Mouse (Mus musculus): ENCODE measurements around the gene Capn11. TPM values are rescaled to one million over a fixed set of nuclear protein-coding genes. Genes with fewer than 3 reads are reported as not detected.

The Capn11 gene
- under 1 TPM; 0.17 to 0.57 TPM for total RNA-seq (2021)
- long read RNA-seq, experiment 1: 0 reads
- long read RNA-seq, experiment 2: 0 reads

DNA sequence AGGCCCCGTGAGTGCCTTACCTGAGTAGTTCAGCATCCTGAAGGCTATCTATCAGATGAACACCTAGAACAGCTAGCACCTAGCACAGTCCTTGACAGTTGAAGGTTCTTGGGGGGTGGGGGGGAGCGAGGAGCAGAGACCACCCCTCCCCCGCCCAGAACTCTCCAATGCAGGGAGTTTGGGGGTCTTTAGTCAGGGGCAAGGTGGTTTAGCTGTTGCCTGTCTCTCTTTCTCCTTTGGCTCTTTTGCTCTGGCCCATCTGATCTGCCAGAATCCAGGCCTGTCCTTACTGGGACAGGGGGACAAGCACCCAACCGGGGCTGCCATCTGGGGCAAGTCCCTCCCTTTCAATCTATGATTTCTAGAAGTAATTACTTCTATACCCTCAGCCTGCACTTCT lies at the start of gene Capn11:
Gene Capn11 (minus strand): TSS at position 101 of the 400 bp plus-strand sequence.
- DNase-seq: no peak

DNA sequence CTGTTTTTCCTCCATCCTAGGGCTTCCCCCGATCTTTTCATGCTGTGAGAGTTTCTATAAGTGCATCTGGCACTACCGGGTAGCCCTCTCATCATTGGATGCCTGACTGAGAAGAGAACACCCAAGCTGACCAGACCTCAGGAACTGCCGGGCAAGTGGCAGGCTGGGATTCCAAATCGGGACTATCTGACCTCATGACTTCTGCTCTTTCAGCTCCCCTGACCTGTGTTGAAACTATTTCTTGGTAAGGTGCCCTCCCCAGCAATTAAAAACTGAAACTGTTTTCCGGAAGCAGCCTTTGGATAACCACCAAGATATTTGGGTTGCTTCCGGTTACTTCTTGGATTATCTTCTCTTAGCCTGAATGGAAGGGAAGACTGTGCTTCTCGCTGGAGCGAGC lies 49.1 kb upstream of the Capn11 start:
- DNase-seq: no peak

DNA sequence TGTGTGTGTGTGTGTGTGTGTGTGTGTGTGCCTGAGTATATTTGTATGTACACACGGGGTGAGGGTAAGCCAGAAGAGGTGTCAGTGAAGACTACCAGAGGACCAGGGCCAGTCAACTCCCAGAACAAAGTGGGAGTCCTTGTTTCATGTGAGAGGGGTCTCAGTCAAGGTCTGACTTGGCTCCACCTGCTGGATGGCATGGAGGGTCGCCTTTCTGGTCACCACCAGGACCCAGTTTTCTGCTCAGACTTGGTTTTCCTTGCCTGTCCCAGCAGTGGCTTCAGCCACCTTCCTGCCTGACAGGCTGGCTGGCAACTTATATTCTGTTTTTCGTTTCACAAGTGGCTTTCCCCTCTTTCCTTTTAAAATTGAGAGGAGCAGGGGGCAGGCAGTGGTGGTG lies 48.3 kb upstream of the Capn11 start:
- no peak for DNase-seq

DNA sequence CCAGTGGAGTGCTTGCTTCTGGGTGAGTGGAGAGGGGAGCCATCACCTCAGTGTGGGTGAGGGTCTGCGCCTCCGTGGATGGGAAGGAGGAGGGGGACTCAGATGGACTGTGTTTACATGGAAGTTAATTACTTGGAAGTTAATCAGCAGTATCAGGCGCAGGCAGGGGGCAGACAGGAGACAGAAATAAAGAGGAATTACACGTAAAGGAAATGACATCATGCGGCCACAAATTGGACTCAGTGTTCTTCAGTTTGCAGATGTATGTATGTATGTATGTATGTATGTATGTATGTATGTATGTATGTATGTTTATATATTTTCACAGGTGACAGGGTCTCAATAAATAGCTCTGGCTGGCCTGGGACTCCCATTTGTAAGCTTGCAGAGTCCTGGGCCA lies 47.7 kb upstream of the Capn11 start:
- no peak for DNase-seq

DNA sequence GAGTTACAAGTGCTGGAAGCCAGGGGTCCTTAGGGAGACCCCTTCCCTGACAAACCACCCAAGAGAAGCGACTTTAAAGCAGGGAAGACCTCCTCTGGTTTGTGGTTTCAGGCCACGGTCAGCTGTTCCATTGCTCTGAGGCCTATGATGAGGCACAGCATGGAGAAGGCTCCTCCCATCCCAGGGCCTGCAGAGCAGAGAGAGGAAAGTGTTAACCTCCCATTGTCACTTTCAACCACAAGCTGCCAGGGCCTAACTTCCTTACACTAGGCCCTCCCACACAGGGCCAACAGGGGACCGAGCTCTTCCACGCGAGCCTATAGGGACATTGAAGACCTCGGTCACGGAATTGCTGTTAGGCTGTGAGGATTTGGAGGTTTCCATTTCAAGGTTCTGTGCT lies 44.1 kb upstream of the Capn11 start:
- DNase-seq: no peak

DNA sequence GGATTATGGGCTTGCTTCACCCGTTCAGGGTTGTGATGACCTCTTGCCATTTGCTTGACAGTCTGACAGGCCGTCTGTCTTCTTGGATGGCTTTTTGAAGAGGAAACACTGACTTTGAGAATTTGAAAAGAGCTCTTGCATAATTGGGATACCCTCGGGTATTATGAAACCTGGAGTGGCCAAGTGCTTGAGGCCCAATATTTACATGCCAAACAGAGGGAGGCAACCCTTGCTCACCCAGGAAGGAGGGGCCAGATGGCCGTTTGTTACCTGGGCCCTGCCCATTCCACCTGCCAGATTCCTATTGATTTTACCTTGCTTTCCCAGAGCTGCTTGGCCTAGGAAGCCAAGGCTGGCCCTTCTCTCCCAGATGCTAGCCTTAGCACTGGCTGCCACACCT lies 43.1 kb upstream of the Capn11 start:
- no peak for DNase-seq

DNA sequence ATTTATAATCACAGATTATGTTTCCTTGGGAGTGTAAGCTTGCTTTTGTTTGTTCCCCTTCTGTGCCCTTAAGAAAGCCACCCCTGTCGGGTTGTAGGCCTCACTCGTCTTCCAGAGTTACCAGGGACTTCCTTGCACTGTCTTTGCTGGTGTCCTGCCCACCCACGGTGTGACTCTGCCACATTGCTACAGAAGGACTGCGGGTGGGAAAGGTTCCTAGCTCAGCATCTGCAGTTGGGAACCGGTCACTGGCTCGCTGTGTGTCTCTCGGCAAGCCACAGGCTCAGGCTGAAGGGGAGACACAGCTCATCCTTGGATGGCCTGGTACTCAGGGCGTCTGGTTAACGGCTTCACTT lies 42.1 kb upstream of the Capn11 start:
- DNase-seq: no peak

DNA sequence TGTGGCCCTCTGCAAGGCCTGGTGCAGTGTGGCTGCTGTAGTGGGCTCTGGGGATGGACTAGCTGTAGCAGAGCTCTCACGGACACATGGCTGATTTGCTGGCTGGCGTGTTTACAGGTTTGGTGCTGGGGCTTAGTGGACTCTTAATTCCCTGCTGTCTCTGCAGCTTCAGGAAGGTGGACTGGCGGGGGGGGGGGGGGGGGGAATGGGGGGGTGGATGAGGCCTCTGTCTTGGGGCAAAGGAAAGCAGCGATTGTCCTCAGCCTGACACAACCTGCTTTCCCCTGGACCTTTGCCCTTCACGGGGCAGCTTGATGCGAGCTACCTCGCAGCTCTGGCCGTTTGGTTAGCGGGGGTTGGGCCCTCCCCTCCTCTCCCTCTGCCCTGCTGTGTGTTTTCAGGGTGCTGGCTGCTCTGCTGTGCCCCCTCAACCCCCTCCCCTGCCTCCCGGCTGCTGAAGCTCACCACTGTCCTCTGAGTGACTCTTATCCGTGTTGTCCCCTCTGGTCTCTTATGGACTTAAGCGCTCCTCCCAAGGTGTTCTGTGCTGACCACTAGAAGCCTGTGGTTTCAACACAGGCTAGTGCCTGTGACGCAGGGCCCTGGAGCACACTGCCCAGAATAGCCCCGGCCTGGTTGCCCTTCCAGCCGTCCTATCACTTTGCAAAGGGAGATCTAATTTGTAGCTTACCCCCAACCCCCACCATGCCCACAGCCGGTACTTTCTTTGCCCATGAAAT lies 41.5 kb upstream of the Capn11 start:
- DNase-seq: peak; percentile 62 to 79

DNA sequence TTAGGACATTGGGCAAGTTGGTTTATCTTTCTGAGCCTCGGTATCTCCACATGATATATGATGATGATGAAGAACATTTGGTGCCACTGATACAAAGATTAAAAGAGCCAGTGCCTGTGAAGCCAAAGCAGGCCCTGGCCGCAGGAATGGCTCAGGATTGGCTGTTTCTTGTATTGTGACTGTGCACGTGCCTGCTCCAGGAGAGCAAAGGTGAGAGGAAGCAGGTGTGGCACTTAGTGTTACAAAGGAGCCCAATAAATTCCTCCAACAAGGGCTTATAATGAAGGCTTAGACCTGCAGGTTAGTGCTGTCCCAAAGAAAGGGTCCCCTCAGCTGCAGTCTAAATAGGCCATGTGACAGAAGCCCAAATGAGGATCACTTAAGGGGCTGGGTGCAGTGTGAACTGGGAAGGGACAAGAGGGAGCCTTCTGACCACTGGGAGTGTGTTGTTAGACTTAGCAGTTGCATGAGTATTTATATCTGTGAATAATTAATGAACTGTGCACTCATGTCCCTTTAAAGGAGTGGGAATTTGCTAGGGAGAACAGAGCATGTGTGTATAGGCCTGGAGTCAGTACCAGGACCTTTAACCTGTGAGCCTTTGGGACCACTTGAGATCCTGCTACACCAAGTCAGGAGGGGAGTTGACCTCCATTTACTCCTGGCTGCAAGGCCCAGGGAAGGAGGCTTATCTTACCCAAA lies 40.1 kb upstream of the Capn11 start:
- DNase-seq: no peak

DNA sequence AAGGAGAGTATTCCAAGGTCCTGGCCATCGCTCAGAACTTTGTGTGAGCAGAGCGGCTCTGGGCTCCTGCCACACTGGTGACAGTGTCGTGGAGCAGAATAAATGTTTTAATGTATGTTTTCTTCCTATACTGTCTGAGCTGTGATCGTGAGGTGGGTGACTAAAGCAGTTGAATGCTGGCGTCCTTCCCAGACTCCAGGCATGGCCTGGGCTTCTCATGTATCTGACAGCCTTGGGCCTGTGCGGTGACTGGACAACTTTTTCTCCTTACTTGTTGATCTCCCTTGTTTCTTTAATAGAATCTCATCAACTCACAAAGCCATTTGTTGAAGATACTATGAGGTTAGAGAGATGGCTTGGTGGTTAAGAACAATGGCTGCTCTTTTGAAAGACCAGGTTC lies 39.2 kb upstream of the Capn11 start:
- DNase-seq: no peak

DNA sequence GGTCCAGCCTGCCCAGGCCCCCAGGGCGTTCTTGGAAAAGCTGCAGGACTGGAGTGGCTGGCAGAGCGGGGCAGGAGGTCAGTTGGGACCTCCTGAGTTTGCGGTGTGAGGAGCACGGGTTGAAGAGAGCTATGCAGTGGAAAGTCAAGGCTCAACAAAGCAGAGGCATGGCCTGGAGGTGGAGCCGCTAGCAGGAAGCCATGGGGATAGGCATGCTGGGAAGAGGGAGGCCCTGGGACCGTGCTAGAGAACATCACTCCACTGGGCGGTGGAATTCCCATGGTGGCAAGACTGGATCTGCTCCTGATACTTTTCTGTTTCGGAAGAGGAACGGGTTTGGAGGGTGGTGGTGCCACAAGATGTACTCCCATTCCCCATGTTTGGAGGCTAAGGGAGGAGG lies 37.9 kb upstream of the Capn11 start:
- DNase-seq: no peak

DNA sequence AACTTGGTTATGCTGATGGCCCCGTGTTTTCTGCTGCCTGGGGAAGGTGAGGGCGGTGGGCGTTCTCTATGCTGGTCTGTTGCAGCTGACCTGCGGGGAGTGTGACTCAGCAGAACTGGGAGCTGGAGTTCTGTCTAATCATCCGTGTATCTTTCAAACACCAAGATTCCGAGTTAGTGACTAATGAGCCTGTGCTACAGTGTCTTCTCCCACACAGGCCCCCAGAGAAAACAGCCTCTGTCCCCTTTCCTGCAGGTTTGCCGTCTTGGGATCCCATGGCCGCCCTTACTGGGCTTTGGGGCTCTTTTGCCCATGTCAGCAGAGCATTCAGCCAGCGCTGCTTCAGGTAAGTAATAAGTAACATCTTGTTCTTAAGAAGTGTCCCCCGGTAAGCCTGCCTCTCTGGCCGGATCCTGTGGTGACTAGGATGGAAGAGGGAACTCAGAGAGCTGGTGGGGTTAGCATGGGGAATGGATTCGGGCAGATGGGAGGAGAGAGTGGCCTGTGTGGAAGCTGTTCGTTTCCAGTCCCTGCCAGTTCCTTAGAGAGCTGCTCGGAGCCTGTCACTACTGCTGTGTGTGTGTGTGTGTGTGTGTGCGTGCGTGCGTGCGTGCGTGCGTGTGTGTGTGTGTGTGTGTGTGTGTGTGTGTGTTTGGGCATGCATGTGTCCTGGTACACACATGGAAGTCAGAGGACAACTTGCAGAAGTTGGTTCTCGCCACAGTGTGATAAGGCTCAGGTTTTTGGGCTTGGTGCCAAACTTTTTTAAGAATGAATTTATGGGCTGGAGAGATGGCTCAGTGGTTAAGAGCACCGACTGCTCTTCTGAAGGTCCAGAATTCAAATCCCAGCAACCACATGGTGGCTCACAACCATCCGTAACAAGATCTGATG lies 36.3 kb upstream of the Capn11 start:
- DNase-seq: no peak

DNA sequence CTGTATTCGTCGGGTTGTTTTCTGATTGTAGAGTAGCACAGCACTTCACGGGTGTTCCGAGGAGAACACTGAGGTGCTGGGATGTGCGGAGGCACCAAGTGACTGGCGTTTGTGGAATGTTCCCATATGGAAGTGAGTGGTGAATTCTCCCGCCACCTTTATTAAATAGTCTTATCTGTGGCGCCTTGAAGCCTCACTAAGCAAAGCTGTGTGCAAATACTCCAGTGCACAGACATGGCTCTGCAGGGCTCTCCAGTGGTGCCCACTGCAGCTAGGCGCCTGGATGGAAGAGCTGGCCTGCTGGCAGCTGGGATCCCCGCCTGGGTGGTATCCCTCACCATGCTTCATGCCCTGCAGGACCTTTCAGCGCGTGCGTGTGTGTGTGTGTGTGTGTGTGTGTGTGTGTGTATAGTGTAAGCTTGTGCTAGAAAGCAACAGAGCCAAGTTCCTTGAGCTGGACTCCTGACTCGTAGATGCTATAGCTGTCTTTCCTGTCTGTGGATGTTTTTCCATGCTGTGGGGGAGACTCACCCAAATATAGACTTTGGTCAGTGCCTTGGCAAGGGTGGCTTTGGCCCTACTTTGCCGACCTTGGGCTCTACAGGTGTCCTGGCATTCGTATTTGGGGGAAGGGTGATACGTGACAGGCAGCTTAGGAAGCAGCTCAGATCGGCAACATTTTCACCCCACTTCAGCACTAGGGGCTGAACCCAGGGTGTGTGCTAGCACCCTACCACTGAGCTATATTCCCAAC lies 34.9 kb upstream of the Capn11 start:
- DNase-seq: peak; percentile 66 to 68

DNA sequence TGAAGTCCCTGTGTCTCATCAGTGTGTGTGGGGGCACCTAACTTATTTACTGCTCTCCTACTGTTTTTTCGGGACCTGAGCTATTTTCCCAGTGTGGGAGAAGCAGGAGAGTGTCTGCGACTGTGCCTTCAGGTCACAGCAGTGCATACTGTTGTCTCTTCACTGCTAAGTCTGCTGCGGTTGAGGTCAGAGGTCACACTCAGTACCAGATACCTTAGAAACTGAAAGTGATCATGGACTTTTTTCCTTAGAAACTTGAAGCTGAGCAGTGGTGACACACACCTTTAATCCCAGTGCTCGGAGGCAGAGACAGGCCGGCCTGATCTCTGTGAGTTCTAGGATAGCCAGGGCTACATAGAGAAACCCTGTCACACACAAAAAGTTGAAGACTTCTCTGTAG lies 33.0 kb upstream of the Capn11 start:
- DNase-seq: no peak

DNA sequence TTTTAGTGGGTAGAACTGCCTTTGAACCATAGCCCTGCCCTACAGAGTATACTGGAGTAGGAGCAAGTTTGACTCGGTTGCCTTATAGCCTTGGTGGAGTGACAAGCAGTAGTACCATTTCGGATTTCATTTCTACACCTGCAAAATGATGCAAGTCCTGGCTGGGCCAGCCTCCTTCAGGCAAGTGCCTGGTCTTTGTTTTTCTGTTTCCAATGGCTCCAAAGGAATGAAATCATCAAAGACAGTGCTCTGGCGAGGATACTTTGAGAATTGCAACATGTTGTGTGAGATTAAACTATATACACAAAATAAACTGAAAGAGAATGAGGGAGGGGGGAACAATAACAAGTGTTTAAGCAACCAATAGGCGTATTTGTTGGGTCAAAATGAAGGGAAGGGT lies 30.9 kb upstream of the Capn11 start:
- DNase-seq: no peak

DNA sequence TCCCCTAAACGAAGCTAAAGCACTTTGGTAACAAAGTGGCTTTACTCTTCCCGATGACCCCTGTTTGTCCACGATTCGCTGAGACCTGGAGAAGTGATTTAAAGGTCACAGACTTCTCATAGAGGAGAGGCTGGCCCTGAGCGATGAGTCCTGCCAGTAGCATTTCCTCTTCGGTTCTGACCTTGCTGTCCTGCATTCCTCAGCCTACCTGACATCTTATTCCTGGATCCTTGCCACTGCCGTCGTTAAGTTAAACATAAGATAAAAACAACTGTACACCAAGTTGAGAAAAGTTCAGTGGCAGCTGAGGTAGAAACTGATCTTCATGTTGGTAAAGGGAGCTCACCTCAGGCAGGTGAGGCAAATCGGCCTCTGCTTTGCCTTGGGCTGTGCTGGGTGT lies 30.0 kb upstream of the Capn11 start:
- DNase-seq: no peak

DNA sequence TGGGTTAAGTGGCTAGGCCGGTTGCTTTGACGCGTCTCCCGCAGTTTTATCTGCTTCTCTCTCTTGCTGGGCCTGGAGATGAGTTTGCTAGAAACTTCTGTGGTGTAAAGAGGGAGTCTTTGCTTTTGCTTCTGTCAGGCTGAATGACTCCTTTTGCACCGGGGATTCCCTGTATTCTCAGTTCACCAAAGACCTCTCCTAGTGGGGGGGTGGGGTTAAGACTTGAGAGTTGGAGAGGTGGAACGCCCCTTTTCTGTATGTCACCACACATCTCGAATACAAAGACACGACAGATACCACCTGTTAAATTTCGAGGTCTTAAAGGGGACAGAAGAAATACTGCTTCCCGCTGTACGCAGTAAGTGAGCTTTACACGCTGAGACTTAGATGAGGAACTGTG lies 27.6 kb upstream of the Capn11 start, which contains the start of gene Tmem63b:
Gene Tmem63b (minus strand): TSS at position 190 of the 400 bp plus-strand sequence.
- no peak for DNase-seq

DNA sequence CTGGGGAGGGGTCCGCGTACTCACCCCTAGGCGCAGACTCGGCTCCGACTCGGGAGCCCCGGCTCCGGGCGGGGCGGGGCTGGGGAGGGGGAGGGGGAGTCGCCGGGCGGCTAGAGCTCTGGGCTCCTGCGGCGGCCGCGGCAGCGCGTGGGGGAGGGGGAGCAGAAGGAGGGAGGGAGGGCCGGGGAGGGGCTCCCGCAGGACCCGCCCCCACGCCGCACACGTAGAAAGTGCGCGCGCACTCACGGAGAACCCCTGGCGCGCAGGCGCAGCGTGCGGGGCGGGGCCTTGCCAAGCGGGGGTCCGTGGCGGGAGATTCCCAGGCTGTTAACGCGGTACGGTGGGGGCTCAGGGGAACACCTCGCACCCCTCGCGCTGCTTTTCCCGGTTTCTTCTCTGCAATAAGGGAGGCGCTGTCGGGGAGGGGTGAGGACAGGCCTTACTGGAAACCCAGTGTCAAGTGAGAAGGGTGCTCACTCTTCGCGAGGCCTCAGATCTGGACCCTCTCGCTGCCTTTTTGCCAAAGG lies 27.0 kb upstream of the Capn11 start, which contains the start of gene Mrpl14:
Gene Mrpl14 (plus strand): TSS at position 230 of the 527 bp plus-strand sequence.
- peak; percentile 93 to 95 for DNase-seq

DNA sequence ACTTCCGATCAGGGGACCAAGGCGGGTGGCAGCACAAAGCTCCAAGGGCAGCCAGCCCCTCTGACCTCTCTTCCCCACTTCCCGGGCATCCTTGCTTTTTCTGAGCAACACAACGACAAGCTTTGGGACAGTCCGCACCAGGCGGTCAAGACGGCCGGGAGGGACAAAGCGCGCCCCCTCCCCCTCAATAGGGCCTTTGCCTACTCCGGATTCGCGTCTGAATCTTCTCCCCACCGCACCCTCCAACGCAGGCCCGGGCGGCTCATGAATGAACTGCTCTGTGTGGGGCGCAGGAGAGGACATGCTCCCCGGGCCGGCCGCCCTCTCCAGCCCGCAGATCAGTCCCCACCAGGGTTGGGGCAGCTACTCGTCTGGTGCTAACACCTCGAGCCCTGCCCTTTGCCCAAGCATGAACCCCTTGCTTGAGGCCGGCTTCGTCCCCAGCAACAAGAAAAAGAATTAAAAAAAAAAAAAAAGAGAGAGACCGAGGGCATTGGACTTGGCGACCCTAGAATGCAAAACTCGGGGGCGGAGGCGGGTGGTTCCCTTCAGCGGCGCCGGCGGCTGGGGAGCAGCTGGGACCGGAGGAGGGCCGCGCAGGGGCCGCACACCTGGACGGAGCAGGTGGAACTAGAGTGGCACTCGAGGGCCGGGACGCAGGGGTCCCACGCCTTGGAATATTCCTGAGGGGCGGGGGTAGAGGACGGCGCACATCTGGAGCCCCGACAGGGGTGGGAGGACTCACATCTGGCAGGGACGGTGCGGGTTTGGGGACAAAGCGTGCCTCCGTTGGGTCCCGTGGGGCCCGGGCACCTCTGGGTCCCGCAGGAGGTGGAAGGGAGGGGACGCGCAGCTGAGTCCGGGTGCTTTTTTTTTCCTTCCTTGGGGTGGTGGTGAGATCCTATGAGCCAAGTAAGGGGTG lies 26.3 kb upstream of the Capn11 start:
- peak; percentile 41 to 70 for DNase-seq

DNA sequence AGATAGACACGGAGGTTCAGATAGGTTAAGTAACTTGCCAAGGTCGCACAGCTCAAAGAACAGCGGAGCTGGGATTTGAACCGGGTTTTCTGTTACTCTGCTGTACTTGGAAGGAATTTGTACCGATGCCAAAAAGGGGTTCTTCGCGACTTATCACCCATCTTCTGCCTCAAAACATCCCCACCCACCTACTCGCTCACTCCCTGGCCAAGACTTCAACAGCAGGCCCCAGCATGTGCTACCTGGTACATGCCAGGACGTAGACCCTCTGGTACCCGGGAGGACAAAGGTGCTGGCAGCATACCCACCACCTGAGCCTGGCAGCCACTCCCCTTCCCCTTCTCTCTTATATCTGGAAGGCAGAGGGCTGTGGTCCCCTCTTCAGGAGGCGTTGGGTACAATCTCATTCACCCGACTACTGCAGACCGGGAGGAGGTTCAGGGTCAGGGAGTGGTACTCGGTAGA lies 25.6 kb upstream of the Capn11 start:
- no peak for DNase-seq
